Mouse (Mus musculus): ENCODE results near the gene Fbxw19.

DNA sequence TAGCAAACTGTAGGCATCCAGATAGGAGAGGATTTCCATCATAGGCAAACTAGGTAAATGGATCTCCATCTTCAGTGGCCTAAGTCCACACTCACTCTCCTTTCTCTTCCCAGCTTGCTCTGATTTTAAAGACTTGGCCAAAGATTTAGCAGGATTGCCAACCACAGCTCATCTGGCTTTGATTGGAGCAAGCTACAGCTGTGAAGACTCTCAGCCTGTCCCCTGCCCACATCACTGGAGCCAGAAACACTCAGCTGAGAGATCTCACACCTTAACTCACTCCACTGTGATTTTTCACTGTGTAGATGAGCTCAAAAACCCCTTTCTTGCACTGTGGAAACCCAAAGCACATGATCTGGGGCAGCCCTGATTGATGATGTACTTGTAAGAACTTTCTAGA, 46.6 kb downstream of the Fbxw19 start, which contains the start of gene Fbxw16:
- no peak for TF ChIP-seq CTCF (IDR thresholded peaks at IDR 0.05; ENCODE audit: low read depth, low read length)
- no peak for TF ChIP-seq GATA1 (IDR thresholded peaks at IDR 0.05; ENCODE audit: borderline replicate concordance, low read length)
- TF ChIP-seq TAL1 (conservative IDR thresholded peaks at IDR 0.05; ENCODE audit: low read depth, low read length), result no peak
- TF ChIP-seq POLR2AphosphoS5 (IDR thresholded peaks at IDR 0.05; ENCODE audit: insufficient replicate concordance, low read depth, low read length), result no peak
- no peak for TF ChIP-seq GATA2 (IDR thresholded peaks at IDR 0.05; ENCODE audit: borderline replicate concordance, low read depth, low read length)

Data from G1E (cell line).